Mouse (Mus musculus) embryonic fibroblast, embryonic 13.5 days (primary cell): ENCODE measurements at regions not wholly inside any gene's neighbourhood (a gene's known extent, or its start where the extent isn't known, plus 50 kb on each side); places are given as distances from the start of the nearest gene placed in this dataset.
A peak's percentile ranks its signal among the peaks of the same experiment; 100 is the strongest.

ENCODE experiments used
- H3K27ac ChIP-seq: 2 replicates; pipeline ENCODE4 v1.5.1; 2012; ENCODE audit warnings: low read length, control low read depth, inconsistent platforms; ENCODE audit not compliant: insufficient read depth
- H3K4me1 ChIP-seq: 2 replicates; pipeline ENCODE4 v1.6.1; 2011; ENCODE audit warnings: low read length; ENCODE audit not compliant: control insufficient read depth, insufficient read depth
- H3K4me3 ChIP-seq: 2 replicates; pipeline ENCODE4 v1.5.1; 2011; ENCODE audit warnings: mild to moderate bottlenecking, control low read depth, low read length; ENCODE audit not compliant: insufficient read depth
- CTCF ChIP-seq: IDR thresholded peaks from 2 replicates; pipeline ENCODE4 v1.5.1; 2011; ENCODE audit warnings: mild to moderate bottlenecking, control low read depth, low read length, moderate library complexity, borderline replicate concordance; ENCODE audit not compliant: insufficient read depth
- POLR2A ChIP-seq: IDR thresholded peaks from 2 replicates; pipeline ENCODE4 v1.6.1; 2011; ENCODE audit warnings: low read depth, mild to moderate bottlenecking, control low read depth, low read length, moderate library complexity

DNA sequence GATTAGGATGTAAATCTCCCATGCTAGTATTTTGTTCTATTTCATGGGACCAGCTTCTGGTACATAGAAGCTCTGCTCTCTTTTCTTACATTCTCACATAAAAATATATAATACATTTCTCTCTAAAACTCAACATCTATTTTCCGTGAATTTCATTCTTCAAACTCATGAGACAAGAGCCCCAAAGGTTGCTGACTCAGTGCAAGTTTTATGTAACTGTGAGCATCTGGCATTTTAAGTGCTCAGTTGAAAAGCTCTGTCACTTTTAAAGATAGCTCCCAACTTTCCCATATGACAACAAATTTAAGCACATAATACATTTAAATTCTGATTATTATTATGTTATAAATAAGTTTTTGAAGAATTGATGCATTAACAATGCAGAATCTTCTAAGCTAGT lies 268.5 kb downstream of the AW209491 start:
- H3K4me3 ChIP-seq, result no peak overlapping the region
- no peak overlapping the region for H3K27ac ChIP-seq
- H3K4me1 ChIP-seq, result no peaks in the 10 kb centered on the region
- TF ChIP-seq POLR2A (no peak), CTCF (no peak)

DNA sequence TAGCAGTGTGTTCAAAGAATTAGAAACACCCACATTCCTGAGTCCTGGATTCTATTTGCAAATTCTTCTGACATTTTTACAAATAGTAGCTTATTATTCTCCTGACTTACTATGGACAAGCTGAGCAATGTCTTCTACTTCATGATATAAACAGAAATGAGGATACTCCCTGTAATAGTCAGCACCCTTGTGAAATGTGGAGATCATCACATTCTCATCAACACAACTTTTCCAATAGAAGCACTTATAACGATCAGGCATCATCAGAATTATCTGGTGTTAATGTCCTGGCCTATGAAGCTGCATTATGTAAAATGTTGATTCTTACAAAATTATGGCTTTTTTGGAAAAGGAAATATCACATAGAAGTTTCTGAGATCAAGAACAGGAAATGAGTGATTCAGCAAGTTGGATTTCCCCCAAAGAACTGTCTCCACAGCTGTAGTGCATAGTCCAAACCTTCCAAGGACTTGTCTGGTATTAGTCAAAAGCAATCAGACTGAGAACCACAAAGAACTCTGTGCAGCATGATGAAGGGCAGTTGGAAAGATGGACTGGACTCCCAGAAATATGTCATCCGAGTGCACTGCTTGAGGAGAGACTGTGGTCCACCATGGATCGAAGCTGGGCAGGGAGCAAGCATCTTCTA lies 300.3 kb downstream of the AW209491 start:
- TF ChIP-seq CTCF (no peak), POLR2A (0 out of 2 replicates have a peak, but pooled peaks have one; percentile 3)
- Histone ChIP-seq H3K4me3 (no peak overlapping the region), H3K4me1 (peaks cover 2% of the 10 kb centered on the region), H3K27ac (peak overlapping the region; percentile 37)

DNA sequence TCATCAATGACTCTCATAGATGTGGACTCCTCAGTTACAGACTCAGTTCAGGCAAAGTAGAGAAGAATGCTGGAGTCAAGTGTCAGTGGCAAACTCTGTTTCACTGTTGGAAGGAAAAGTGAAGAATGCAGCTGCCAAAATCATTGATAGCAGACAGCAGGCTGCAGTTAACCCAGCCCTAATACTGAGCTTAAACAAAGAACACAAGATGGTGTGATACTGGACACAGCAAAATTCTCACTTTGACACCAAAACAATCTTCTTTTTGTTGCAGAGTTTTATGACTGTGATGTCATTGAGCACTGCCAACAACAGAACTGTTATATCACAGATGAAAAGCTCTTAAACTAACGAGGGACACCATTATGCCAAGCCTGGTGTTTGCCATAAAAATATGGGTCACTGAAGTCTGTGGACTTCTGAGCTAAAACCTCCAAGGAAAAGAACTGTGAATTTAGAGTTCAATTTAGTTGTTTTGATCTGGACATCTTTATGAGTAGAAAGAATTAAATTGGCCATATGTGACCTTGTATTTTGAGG lies 336.3 kb downstream of the AW209491 start:
- no peak overlapping the region for H3K27ac ChIP-seq
- TF ChIP-seq CTCF (no peak), POLR2A (no peak)
- H3K4me1 ChIP-seq, result no peaks in the 10 kb centered on the region
- no peak overlapping the region for H3K4me3 ChIP-seq

GRCm38 (mm10) chr13:15002700-15003099 lies 372.7 kb downstream of the AW209491 start:
- peak overlapping the region; percentile 86 for H3K27ac ChIP-seq
- no peak overlapping the region for H3K4me3 ChIP-seq
- TF ChIP-seq CTCF (no peak), POLR2A (no peak)
- no peaks in the 10 kb centered on the region for H3K4me1 ChIP-seq

DNA sequence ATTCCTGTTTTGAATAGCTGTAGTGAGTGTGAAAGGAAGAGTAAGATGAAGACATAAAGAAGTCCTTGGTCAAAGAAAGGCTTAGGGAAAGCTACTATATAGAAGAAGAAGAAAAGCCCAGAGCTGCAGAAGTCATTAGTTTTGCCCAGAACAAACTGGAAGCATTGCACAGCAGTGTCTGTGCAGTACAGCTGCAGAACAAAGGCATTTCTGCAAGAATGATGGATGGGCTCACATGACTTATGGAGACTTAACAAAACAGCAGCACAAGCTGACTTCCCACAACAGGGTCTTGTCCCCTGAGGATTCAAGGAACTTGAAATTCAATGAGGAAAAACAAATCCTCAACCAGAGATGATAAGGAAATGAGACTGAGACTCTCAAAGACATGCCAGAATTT lies 381.7 kb downstream of the AW209491 start:
- TF ChIP-seq POLR2A (no peak), CTCF (no peak)
- Histone ChIP-seq H3K27ac (no peak overlapping the region), H3K4me3 (no peak overlapping the region), H3K4me1 (no peaks in the 10 kb centered on the region)

- TF ChIP-seq POLR2A (no peak), CTCF (no peak)
- H3K4me1 ChIP-seq, result no peaks in the 10 kb centered on the region
- no peak overlapping the region for H3K4me3 ChIP-seq
- H3K27ac ChIP-seq, result no peak overlapping the region
Measured at GRCm38 (mm10) chr13:15018811-15019745, 389.1 kb downstream of the AW209491 start.

DNA sequence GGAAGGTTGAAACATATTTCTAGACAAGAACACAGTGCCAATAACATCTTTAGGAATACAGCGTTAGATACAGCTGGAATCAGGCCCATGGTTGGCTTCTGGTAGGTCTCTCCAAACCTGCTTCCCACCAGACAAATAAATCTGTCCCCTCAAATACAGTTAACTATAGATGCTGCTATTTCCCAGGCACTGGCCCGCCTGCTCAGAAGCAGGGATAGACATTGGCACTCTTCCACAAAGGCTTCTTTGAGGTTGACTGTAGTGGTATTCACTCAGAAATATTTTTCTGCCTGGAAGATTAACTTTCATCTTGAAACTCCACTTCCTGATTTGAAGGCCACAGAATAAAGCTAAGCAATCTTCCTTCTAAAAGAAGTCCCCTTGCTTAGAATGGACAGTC lies 396.6 kb downstream of the AW209491 start:
- no peak overlapping the region for H3K4me3 ChIP-seq
- no peak for TF ChIP-seq CTCF
- no peak for TF ChIP-seq POLR2A
- H3K27ac ChIP-seq, result peak overlapping the region; percentile 25
- no peaks in the 10 kb centered on the region for H3K4me1 ChIP-seq

DNA sequence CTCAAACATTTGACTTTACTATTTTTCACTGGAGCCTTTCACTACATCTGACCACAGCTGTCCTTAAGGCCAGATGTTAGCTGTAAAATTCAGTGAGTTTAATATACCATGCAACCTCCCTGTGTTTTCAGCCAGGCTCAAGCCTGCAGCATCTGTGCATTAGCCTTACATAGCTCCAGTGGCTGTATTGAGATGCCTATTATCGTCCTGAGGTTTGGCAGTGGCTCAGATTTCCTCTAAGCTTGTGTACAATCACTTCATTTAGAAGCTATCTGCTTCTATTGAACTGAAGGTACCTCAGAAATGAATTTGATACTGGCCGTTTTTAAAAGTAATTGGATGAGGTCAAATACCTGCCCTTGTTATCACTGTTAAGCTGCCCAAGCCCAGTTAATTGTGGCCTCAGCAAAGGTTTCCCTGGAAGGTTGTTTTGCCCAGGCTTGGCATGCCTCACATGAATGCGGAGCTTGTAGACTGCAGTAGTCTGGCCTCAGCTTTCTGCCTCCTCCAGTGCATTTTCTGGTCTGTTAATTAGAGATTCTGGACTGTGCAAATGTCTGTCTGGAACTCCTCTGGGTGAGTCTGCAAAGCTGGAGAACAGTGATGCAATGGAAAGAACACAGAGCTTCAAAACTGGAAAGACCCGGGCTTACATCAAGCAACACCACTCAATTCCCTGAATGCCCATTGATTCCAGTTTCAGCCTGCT lies 410.2 kb upstream of the Gli3 start:
- no peak overlapping the region for H3K4me3 ChIP-seq
- no peak overlapping the region; the same call in 1 of the 2 replicates for H3K27ac ChIP-seq
- TF ChIP-seq CTCF, result no peak
- TF ChIP-seq POLR2A, result no peak

GRCm38 (mm10) chr13:15054705-15055104 lies 408.3 kb upstream of the Gli3 start:
- Histone ChIP-seq H3K27ac (no peak overlapping the region), H3K4me1 (no peaks in the 10 kb centered on the region), H3K4me3 (no peak overlapping the region)
- TF ChIP-seq CTCF, result no peak
- TF ChIP-seq POLR2A, result no peak

More for the DNA sequence above, 410.2 kb upstream of the Gli3 start:
- no peaks in the 10 kb centered on the region for H3K4me1 ChIP-seq

- TF ChIP-seq CTCF (no peak), POLR2A (no peak)
- Histone ChIP-seq H3K4me1 (no peaks in the 10 kb centered on the region), H3K4me3 (no peak overlapping the region), H3K27ac (no peak overlapping the region)
Measured at GRCm38 (mm10) chr13:15078635-15079094, 384.4 kb upstream of the Gli3 start.
